Mouse (Mus musculus): ENCODE results near the gene Plek.
A peak's percentile ranks its signal among the peaks of the same experiment; 100 is the strongest.

- TF ChIP-seq POLR2A (IDR thresholded peaks at IDR 0.05; ENCODE audit: borderline replicate concordance, extremely low read depth, insufficient read depth, insufficient read length, poor library complexity, severe bottlenecking): no peak
- TF ChIP-seq CTCF (IDR thresholded peaks at IDR 0.05; ENCODE audit: borderline replicate concordance, extremely low read depth, insufficient read depth, insufficient read length): peak; percentile 56; the same call in 1 of the 2 replicates
These were observed 30.8 kb upstream of the Plek start for GRCm38 (mm10) chr11:17082953-17083352.
